Mouse (Mus musculus): ENCODE measurements around the gene Rcn3.

DNA sequence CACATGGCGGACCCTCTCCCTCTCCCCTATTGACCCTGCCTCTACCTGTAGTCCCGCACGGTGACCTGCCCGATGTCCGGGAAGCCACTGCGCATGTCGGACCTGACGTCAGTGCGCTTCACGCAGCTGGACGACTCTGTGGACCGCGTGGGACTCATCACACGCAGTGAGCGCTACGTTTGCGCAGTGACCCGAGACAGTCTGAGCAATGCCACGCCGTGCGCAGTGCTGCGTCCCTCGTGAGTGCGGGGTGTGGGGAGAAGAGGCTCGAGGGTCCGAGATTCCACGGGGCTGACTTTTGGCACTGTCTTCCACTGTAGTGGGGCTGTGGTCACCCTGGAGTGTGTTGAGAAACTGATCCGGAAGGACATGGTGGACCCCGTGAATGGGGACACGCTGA is 15.5 kb downstream of the Rcn3 start:
- TF ChIP-seq CTCF (IDR thresholded peaks at IDR 0.05) (no peak), EP300 (IDR thresholded peaks at IDR 0.05) (no peak)

Measured in lung, postnatal 0 days (tissue).